Mouse (Mus musculus) thymus, adult 2 months (tissue): ENCODE results near the gene Ldlrad3. TPM values are rescaled to one million over a fixed set of nuclear protein-coding genes. Genes with fewer than 3 reads are reported as not detected.

Experiments used
- DNase-seq: peaks from one replicate; pipeline ENCODE4 v3.0.0; 2021
- H3K27ac ChIP-seq: fragments of 200-500 bp; 2 replicates; pipeline ENCODE4 v1.5.1; 2012; ENCODE audit warnings: low read length, control low read depth; ENCODE audit not compliant: control insufficient read depth, insufficient read depth
- H3K27me3 ChIP-seq: fragments of 200-500 bp; 2 replicates; pipeline ENCODE4 v1.6.1; 2012; ENCODE audit warnings: mild to moderate bottlenecking, low read length, moderate library complexity, mixed read lengths; ENCODE audit not compliant: control insufficient read depth, insufficient read depth
- H3K36me3 ChIP-seq: fragments of 200-500 bp; 2 replicates; pipeline ENCODE4 v1.6.1; 2012; ENCODE audit warnings: mild to moderate bottlenecking, low read length, moderate library complexity; ENCODE audit not compliant: control insufficient read depth, insufficient read depth
- H3K4me1 ChIP-seq: fragments of 200-500 bp; replicated peaks from 2 replicates; pipeline ENCODE4 v1.6.1; 2012; ENCODE audit warnings: low read length; ENCODE audit not compliant: control insufficient read depth, insufficient read depth
- H3K4me3 ChIP-seq: fragments of 200-500 bp; 2 replicates; pipeline ENCODE4 v1.5.1; 2012; ENCODE audit warnings: mild to moderate bottlenecking, low read length, control low read depth, moderate library complexity; ENCODE audit not compliant: control insufficient read depth, insufficient read depth
- CTCF ChIP-seq: fragments of 200-500 bp; IDR thresholded peaks from 2 replicates; pipeline ENCODE4 v1.5.1; 2012; ENCODE audit warnings: mild to moderate bottlenecking, control low read depth, low read length, moderate library complexity, borderline replicate concordance; ENCODE audit not compliant: control insufficient read depth, poor library complexity, insufficient read depth; ENCODE audit errors: extremely low read depth
- POLR2A ChIP-seq: fragments of 200-500 bp; IDR thresholded peaks from 2 replicates; pipeline ENCODE4 v1.6.1; 2012; ENCODE audit warnings: mild to moderate bottlenecking, low read length, control low read depth, moderate library complexity; ENCODE audit not compliant: control insufficient read depth, poor library complexity, insufficient read depth; ENCODE audit errors: extremely low read depth
- WGBS: fragments of 180-500 bp; shearing (Covaris S2); methylation state at CpG from one replicate; pipeline ENCODE4 v1.1.7; 2018; 5-methylcytosine and 5-hydroxymethylcytosine counted together
- polyA plus RNA-seq: library from polyadenylated mRNA; depleted of rRNA; stranded (reverse); fragments of >200 nt; gene quantifications from 2 replicates; pipeline ENCODE4 v1.2.3, GENCODE M21; 2012

Ldlrad3 gene
- polyA plus RNA-seq, 1 experiment: 12.9 TPM

DNA sequence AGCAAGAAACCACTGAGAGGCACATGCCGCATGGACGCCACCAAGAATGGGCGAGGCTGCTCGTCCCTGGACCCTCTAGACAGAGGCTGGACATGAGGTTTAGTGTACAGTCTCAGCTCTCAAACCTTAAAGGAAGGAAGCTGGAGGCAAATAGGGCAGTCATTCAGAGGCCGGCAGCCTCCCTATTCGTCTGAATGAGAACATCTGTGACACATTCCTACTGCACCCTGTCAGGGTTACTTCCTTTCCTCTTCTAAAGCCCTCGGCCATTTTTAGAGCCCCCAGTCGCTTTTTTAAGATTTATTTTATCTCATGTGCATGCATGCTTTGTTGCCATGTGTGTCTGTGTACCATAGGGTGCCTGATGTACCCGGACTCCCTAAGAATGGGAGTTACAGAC, 29.2 kb downstream of the Ldlrad3 start:
- TF ChIP-seq CTCF (no peak), POLR2A (no peak)
- no peak overlapping the region for H3K27ac ChIP-seq
- no peak for DNase-seq
- H3K4me3 ChIP-seq: no peak overlapping the region
- H3K4me1 ChIP-seq: peaks cover 2% of the 10 kb centered on the region; the same call in 1 of the 2 replicates
- 85% methylated on average over 9 of the region's 9 CpGs for WGBS
- H3K27me3 ChIP-seq: no peaks in the 10 kb centered on the region
- no peaks in the 10 kb centered on the region for H3K36me3 ChIP-seq

DNA sequence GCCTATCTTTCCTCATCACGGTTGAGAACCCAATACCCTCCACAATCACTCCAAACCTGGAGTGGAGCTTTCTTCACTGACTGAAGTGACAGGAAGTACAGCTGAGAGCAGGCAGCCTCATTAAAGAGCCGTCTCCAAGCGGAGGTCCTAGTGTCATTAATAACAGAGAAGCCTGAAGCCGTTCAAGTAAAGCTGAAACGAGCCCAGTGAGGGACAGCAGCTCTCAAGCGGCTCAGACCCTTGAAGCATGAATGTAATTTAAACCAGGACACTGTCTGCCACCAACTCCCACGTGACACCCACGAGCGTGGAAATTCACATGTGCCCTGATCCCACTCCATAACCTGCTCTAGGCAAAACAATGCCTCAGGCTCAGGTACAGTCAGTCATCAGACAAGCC, 29.7 kb downstream of the Ldlrad3 start:
- no peaks in the 10 kb centered on the region for H3K36me3 ChIP-seq
- no peak overlapping the region for H3K27ac ChIP-seq
- 92% methylated on average over 9 of the region's 9 CpGs for WGBS
- TF ChIP-seq CTCF (no peak), POLR2A (no peak)
- H3K4me3 ChIP-seq: no peak overlapping the region
- peaks cover 2% of the 10 kb centered on the region; the same call in 1 of the 2 replicates for H3K4me1 ChIP-seq
- DNase-seq: no peak
- no peaks in the 10 kb centered on the region for H3K27me3 ChIP-seq

DNA sequence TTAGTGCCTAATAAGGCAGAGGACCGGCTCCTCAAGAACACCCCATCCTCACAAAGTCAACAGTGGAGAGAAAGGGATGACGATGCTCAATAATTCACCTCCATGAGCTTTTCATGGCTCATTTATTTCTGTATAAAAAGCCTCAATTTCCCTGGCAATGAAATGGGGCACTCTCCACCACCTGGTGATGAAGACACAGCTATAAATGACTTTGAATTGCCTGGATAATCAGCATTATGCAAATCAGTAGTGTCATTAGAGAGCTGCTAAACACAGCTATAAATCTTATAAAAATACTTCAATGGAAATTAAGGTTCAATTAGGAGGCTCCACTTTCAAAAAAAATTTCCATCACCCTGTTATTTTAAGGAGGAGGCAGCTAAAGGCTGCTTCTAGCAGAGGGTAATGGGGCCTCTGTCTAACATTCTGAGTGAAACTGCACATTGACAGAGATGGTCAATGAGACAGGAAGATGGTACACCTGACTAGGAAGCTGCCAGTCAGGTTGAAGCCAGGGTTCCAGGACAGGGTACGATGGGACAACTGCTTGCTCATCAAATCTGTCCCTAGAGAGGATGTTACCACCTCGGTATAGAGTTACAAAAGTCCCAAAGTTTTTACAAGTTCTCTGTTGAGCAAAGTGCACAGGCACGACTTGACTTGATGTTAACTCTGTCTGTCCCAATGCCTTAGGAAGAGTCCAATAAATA, 30.7 kb downstream of the Ldlrad3 start:
- no peak for TF ChIP-seq POLR2A
- TF ChIP-seq CTCF: no peak
- H3K4me1 ChIP-seq: peaks cover 2% of the 10 kb centered on the region; the same call in 1 of the 2 replicates
- H3K4me3 ChIP-seq: no peak overlapping the region
- WGBS: 83% methylated on average over 5 of the region's 5 CpGs
- H3K27me3 ChIP-seq: no peaks in the 10 kb centered on the region
- DNase-seq: no peak
- no peaks in the 10 kb centered on the region for H3K36me3 ChIP-seq
- H3K27ac ChIP-seq: no peak overlapping the region

DNA sequence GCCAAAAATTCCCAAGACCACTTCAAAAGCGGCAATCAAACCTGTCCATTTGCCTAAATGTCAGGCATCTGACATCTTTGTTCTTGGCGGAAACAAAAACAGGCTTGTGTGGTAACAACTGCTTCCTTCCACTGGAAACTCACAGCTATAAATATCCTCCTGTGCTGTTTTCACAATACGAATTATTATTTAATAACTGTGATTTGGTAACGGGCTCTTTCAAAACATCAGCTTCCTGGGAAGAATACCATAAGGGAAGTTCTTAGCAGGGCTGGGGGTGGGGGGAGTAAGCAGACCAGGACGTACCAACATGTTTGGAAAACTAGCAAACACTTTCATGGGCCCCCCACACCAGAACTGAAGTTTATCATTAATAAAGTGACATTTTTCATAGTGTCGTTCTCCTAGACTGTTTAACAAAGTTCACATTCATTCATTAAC, 31.4 kb downstream of the Ldlrad3 start:
- WGBS: 70% methylated on average over 6 of the region's 6 CpGs

DNA sequence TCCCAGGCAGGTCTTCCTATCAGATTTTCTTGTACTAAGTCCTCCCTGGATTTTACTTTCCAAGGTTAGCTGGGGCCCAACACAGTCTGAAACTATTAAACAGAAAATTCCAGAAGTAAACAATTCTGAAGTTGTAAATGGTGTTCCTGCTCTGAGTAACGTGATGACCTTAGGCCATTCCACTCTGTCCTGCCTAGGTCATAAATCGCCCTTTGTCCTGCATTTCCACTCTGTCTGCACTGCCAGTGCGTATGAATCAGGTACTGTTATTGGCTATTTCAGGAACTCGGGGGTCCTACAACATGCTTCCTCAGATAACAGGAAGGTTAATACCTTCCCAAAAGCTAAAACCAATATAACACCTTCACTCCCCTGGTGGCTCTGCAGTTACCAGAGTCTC, 31.9 kb downstream of the Ldlrad3 start:
- Histone ChIP-seq H3K4me1 (peaks cover 2% of the 10 kb centered on the region; the same call in 1 of the 2 replicates), H3K36me3 (no peaks in the 10 kb centered on the region), H3K27ac (no peak overlapping the region), H3K4me3 (no peak overlapping the region), H3K27me3 (no peaks in the 10 kb centered on the region)
- TF ChIP-seq CTCF (no peak), POLR2A (no peak)
- WGBS: 82% methylated on average over 4 of the region's 4 CpGs
- DNase-seq: no peak

More for the DNA sequence above, 31.4 kb downstream of the Ldlrad3 start:
- Histone ChIP-seq H3K27ac (no peak overlapping the region), H3K27me3 (no peaks in the 10 kb centered on the region), H3K4me1 (peaks cover 2% of the 10 kb centered on the region; the same call in 1 of the 2 replicates), H3K36me3 (no peaks in the 10 kb centered on the region), H3K4me3 (no peak overlapping the region)
- TF ChIP-seq POLR2A: no peak
- TF ChIP-seq CTCF: no peak
- no peak for DNase-seq

DNA sequence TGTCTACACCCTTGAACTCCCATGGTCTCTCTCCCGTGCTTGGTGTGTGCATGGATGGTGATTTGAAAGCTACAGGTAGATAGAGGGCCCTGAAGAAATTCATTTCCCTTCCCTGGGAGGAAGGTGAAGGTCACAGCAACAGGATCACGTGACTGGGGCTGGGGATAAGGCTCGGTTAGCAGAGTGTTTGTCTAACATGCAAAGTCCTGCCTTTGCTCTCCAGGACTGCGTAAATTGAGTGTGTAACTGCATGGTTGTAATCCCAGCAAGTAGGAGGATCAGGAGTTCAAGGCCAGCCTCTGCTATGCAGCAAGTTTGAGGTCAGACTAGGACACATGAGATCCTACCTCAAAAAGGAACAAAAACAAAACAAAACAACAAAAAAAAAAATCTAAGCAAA, 32.7 kb downstream of the Ldlrad3 start:
- no peak overlapping the region for H3K4me3 ChIP-seq
- no peaks in the 10 kb centered on the region for H3K27me3 ChIP-seq
- TF ChIP-seq POLR2A (no peak), CTCF (no peak)
- no peak overlapping the region for H3K27ac ChIP-seq
- H3K36me3 ChIP-seq: no peaks in the 10 kb centered on the region
- DNase-seq: no peak
- 93% methylated on average over 4 of the region's 4 CpGs for WGBS
- peaks cover 2% of the 10 kb centered on the region; the same call in 1 of the 2 replicates for H3K4me1 ChIP-seq

DNA sequence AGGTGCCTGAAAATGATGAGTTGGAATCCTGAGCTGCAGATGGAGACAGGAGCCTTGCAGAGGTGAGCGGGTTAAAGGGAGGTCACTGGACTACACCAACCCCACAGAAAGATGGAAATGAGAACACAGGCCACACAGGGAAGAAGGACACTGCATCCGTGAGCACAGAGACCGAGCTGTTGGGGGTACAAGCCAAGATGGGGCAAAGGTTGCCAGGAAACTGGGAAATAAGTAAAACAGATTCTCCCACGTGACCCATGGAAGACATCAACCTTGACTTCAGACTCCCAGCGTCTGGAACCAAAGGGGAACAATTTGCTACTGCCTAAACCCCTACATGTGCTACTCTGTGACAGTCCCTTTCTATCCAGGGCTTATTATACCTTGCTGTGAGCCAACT, 33.3 kb downstream of the Ldlrad3 start:
- H3K27ac ChIP-seq: no peak overlapping the region
- H3K36me3 ChIP-seq: no peaks in the 10 kb centered on the region
- WGBS: 98% methylated on average over 5 of the region's 5 CpGs
- DNase-seq: no peak
- no peaks in the 10 kb centered on the region for H3K27me3 ChIP-seq
- TF ChIP-seq CTCF: no peak
- no peak for TF ChIP-seq POLR2A
- H3K4me3 ChIP-seq: no peak overlapping the region
- peaks cover 2% of the 10 kb centered on the region; the same call in 1 of the 2 replicates for H3K4me1 ChIP-seq
